Mouse (Mus musculus) monocyte, adult 2 months (primary cell): ENCODE data around the gene Gm2016.
"Not testable (repeated sequence)": the region's sequence is repeated elsewhere in the genome, so short reads cannot be mapped to it uniquely, and the experiment has no call there.

ENCODE experiments used
- DNase-seq, 2 experiments: peaks; one replicate each; pipeline ENCODE4 v3.0.0; 2022; ENCODE audit warnings: low spot score in 2 of 2, low read depth in 1 of 2

Gene Gm2016

GRCm38 (mm10) chr12:87873772-87874171 is at the start of gene Gm2016:
Gm2016 (plus strand) TSS chr12:87874072.
- DNase-seq, result not testable (repeated sequence)

- DNase-seq, result not testable (repeated sequence)
Measured at GRCm38 (mm10) chr12:87842239-87842638, 31.6 kb upstream of the Gm2016 start, which contains the start of gene Gm2001. Gm2001 (minus strand) TSS chr12:87842339.

- DNase-seq, result not testable (repeated sequence)
Measured at GRCm38 (mm10) chr12:87850657-87851056, 23.2 kb upstream of the Gm2016 start.

GRCm38 (mm10) chr12:87856067-87856466 is 17.8 kb upstream of the Gm2016 start:
- not testable (repeated sequence) for DNase-seq

GRCm38 (mm10) chr12:87861740-87862692 is 11.9 kb upstream of the Gm2016 start:
- DNase-seq, result not testable (repeated sequence)

GRCm38 (mm10) chr12:87863638-87864037 is 10.2 kb upstream of the Gm2016 start:
- DNase-seq, result not testable (repeated sequence)

GRCm38 (mm10) chr12:87864048-87864447 is 9.8 kb upstream of the Gm2016 start:
- not testable (repeated sequence) for DNase-seq

GRCm38 (mm10) chr12:87895070-87895469 is 21.2 kb downstream of the Gm2016 start, which contains the start of gene Gm2022:
Gm2022 (plus strand) TSS chr12:87895370.
- DNase-seq, result not testable (repeated sequence)

GRCm38 (mm10) chr12:87919721-87920120 is 45.8 kb downstream of the Gm2016 start, which contains the start of gene Gm2035:
Gm2035 (minus strand) TSS chr12:87919857.
- not testable (repeated sequence) for DNase-seq
